Mouse (Mus musculus) cerebellum, adult 2 months (tissue): ENCODE results near the gene Gng13.

Experiments used
- CTCF ChIP-seq: fragments of 200-500 bp; IDR thresholded peaks from 2 replicates; pipeline ENCODE4 v1.5.1; 2011; ENCODE audit warnings: low read depth, mild to moderate bottlenecking, control low read depth, low read length, moderate library complexity, borderline replicate concordance; ENCODE audit not compliant: insufficient read depth
- POLR2A ChIP-seq: fragments of 200-500 bp; IDR thresholded peaks from 2 replicates; pipeline ENCODE4 v1.6.1; 2011; ENCODE audit warnings: low read length, control low read depth, borderline replicate concordance; ENCODE audit not compliant: insufficient read depth

GRCm38 (mm10) chr17:25732082-25732481 lies 15.1 kb downstream of the Gng13 start:
- peak; percentile 92 for TF ChIP-seq CTCF
- no peak for TF ChIP-seq POLR2A
